Mouse (Mus musculus) left cerebral cortex, postnatal 36 days (tissue): ENCODE measurements at regions not wholly inside any gene's neighbourhood (a gene's known extent, or its start where the extent isn't known, plus 50 kb on each side); places are given as distances from the start of the nearest gene placed in this dataset.

Experiments
- DNase-seq, 2 experiments: peaks; one replicate each; pipeline ENCODE4 v3.0.0; 2021 to 2022; ENCODE audit warnings: low spot score in 2 of 2, mixed read lengths in 1 of 2
- intact Hi-C: fragments of 180-260 bp; cut with DNase I; formaldehyde crosslinking; loops from one replicate; pipeline ENCODE4 v1.15.1; 2025

- intact Hi-C loops: no loop called here
- DNase-seq: no peak
Observed at GRCm38 (mm10) chr6:51069945-51070344, 362.5 kb upstream of the Nfe2l3 start.

- intact Hi-C loops: no loop called here
- DNase-seq: no peak
Observed at GRCm38 (mm10) chr6:51071243-51071642, 361.2 kb upstream of the Nfe2l3 start.

- DNase-seq: no peak
- intact Hi-C loops: no loop called here
Observed at GRCm38 (mm10) chr6:51075026-51075425, 357.4 kb upstream of the Nfe2l3 start.

- no peak for DNase-seq
- intact Hi-C loops: no loop called here
Observed at GRCm38 (mm10) chr6:51076861-51077768, 355.4 kb upstream of the Nfe2l3 start.

GRCm38 (mm10) chr6:51077769-51078096, 354.7 kb upstream of the Nfe2l3 start:
- intact Hi-C loops: no loop called here

GRCm38 (mm10) chr6:51078353-51078966, 354.0 kb upstream of the Nfe2l3 start:
- intact Hi-C loops: no loop called here
- no peak for DNase-seq

More at GRCm38 (mm10) chr6:51077769-51078096, 354.7 kb upstream of the Nfe2l3 start:
- no peak for DNase-seq

GRCm38 (mm10) chr6:51078967-51079355, 353.5 kb upstream of the Nfe2l3 start:
- DNase-seq: no peak
- intact Hi-C loops: no loop called here

GRCm38 (mm10) chr6:51081056-51081455, 351.4 kb upstream of the Nfe2l3 start:
- intact Hi-C loops: no loop called here
- DNase-seq: no peak

- intact Hi-C loops: no loop called here
- no peak for DNase-seq
Observed at GRCm38 (mm10) chr6:51084656-51085055, 347.8 kb upstream of the Nfe2l3 start.

- intact Hi-C loops: no loop called here
- no peak for DNase-seq
Observed at GRCm38 (mm10) chr6:51085547-51085946, 346.9 kb upstream of the Nfe2l3 start.

GRCm38 (mm10) chr6:51086347-51086746, 346.1 kb upstream of the Nfe2l3 start:
- intact Hi-C loops: no loop called here
- no peak for DNase-seq

- DNase-seq: no peak
Observed at GRCm38 (mm10) chr6:51087806-51088205, 344.7 kb upstream of the Nfe2l3 start.

GRCm38 (mm10) chr6:51088641-51089372, 343.7 kb upstream of the Nfe2l3 start:
- intact Hi-C loops: no loop called here

More at GRCm38 (mm10) chr6:51087806-51088205, 344.7 kb upstream of the Nfe2l3 start:
- intact Hi-C loops: no loop called here

GRCm38 (mm10) chr6:51093196-51093595, 339.3 kb upstream of the Nfe2l3 start:
- intact Hi-C loops: no loop called here

More at GRCm38 (mm10) chr6:51088641-51089372, 343.7 kb upstream of the Nfe2l3 start:
- no peak for DNase-seq

GRCm38 (mm10) chr6:51094304-51094703, 338.2 kb upstream of the Nfe2l3 start:
- DNase-seq: no peak
- intact Hi-C loops: no loop called here

More at GRCm38 (mm10) chr6:51093196-51093595, 339.3 kb upstream of the Nfe2l3 start:
- DNase-seq: no peak

GRCm38 (mm10) chr6:51097488-51097887, 335.0 kb upstream of the Nfe2l3 start:
- intact Hi-C loops: no loop called here
- no peak for DNase-seq

GRCm38 (mm10) chr6:51100341-51100740, 332.1 kb upstream of the Nfe2l3 start:
- intact Hi-C loops: no loop called here

GRCm38 (mm10) chr6:51103236-51103635, 329.2 kb upstream of the Nfe2l3 start:
- intact Hi-C loops: no loop called here
- no peak for DNase-seq

More at GRCm38 (mm10) chr6:51100341-51100740, 332.1 kb upstream of the Nfe2l3 start:
- no peak for DNase-seq

GRCm38 (mm10) chr6:51104336-51104735, 328.1 kb upstream of the Nfe2l3 start:
- no peak for DNase-seq
- intact Hi-C loops: no loop called here

GRCm38 (mm10) chr6:51108336-51108956, 324.0 kb upstream of the Nfe2l3 start:
- intact Hi-C loops: no loop called here
- no peak for DNase-seq
